Mouse (Mus musculus) cerebellum, adult 2 months (tissue): ENCODE measurements around the gene Whamm.

Experiments used
- CTCF ChIP-seq: fragments of 200-500 bp; IDR thresholded peaks from 2 replicates; pipeline ENCODE4 v1.5.1; 2011; ENCODE audit warnings: low read depth, mild to moderate bottlenecking, control low read depth, low read length, moderate library complexity, borderline replicate concordance; ENCODE audit not compliant: insufficient read depth
- POLR2A ChIP-seq: fragments of 200-500 bp; IDR thresholded peaks from 2 replicates; pipeline ENCODE4 v1.6.1; 2011; ENCODE audit warnings: low read length, control low read depth, borderline replicate concordance; ENCODE audit not compliant: insufficient read depth

GRCm38 (mm10) chr7:81554369-81554768 lies 16.7 kb upstream of the Whamm start:
- TF ChIP-seq CTCF (peak; percentile 31; the same call in 1 of the 2 replicates), POLR2A (no peak)
